Mouse (Mus musculus): ENCODE measurements at regions not wholly inside any gene's neighbourhood (a gene's known extent, or its start where the extent isn't known, plus 50 kb on each side); places are given as distances from the start of the nearest gene placed in this dataset.
"Not testable (repeated sequence)": the region's sequence is repeated elsewhere in the genome, so short reads cannot be mapped to it uniquely, and the experiment has no call there.

- DNase-seq, result peak; percentile 72
Observed at GRCm38 (mm10) chr17:79501031-79501474, 110.6 kb upstream of the Rmdn2 start.

- no peak for DNase-seq
Observed at GRCm38 (mm10) chr17:79501926-79502325, 109.7 kb upstream of the Rmdn2 start.

- no peak for DNase-seq
Observed at GRCm38 (mm10) chr17:79503037-79503436, 108.6 kb upstream of the Rmdn2 start.

- no peak for DNase-seq
Observed at GRCm38 (mm10) chr17:79504209-79504608, 107.5 kb upstream of the Rmdn2 start.

- DNase-seq, result no peak
Observed at GRCm38 (mm10) chr17:79505565-79505964, 106.1 kb upstream of the Rmdn2 start.

- DNase-seq, result no peak
Observed at GRCm38 (mm10) chr17:79509281-79509680, 102.4 kb upstream of the Rmdn2 start.

GRCm38 (mm10) chr17:79509957-79510710, 101.5 kb upstream of the Rmdn2 start:
- DNase-seq, result no peak

- no peak for DNase-seq
Observed at GRCm38 (mm10) chr17:79511218-79511617, 100.4 kb upstream of the Rmdn2 start.

- DNase-seq, result no peak
Observed at GRCm38 (mm10) chr17:79514076-79514475, 97.6 kb upstream of the Rmdn2 start.

GRCm38 (mm10) chr17:79518185-79518584, 93.5 kb upstream of the Rmdn2 start:
- DNase-seq, result peak; percentile 12

- no peak for DNase-seq
Observed at GRCm38 (mm10) chr17:79518696-79519095, 93.0 kb upstream of the Rmdn2 start.

- no peak for DNase-seq
Observed at GRCm38 (mm10) chr17:79519356-79519755, 92.3 kb upstream of the Rmdn2 start.

GRCm38 (mm10) chr17:79520283-79520682, 91.4 kb upstream of the Rmdn2 start:
- no peak for DNase-seq

GRCm38 (mm10) chr17:79521691-79522090, 90.0 kb upstream of the Rmdn2 start:
- DNase-seq, result no peak

- no peak for DNase-seq
Observed at GRCm38 (mm10) chr17:79523230-79523629, 88.4 kb upstream of the Rmdn2 start.

GRCm38 (mm10) chr17:79527391-79527790, 84.3 kb upstream of the Rmdn2 start:
- no peak for DNase-seq

GRCm38 (mm10) chr17:79536549-79536948, 75.1 kb upstream of the Rmdn2 start:
- DNase-seq, result no peak

GRCm38 (mm10) chr17:79538789-79539188, 72.9 kb upstream of the Rmdn2 start:
- DNase-seq, result no peak

GRCm38 (mm10) chr17:79540038-79540437, 71.6 kb upstream of the Rmdn2 start:
- DNase-seq, result no peak

- no peak for DNase-seq
Observed at GRCm38 (mm10) chr17:79540511-79540910, 71.2 kb upstream of the Rmdn2 start.

- DNase-seq, result no peak
Observed at GRCm38 (mm10) chr17:79543907-79544522, 67.6 kb upstream of the Rmdn2 start.

GRCm38 (mm10) chr17:79545878-79546277, 65.8 kb upstream of the Rmdn2 start:
- DNase-seq, result no peak

GRCm38 (mm10) chr17:79547075-79547474, 64.6 kb upstream of the Rmdn2 start:
- no peak for DNase-seq

- no peak for DNase-seq
Observed at GRCm38 (mm10) chr17:79547524-79547923, 64.1 kb upstream of the Rmdn2 start.

GRCm38 (mm10) chr17:79550409-79550808, 61.3 kb upstream of the Rmdn2 start:
- DNase-seq, result not testable (repeated sequence)

All from retina, postnatal 1 day (tissue).